Mouse (Mus musculus) ES-E14 (cell line): Measurements from ENCODE around the gene Myct1.

Experiments
- CHD2 ChIP-seq: IDR thresholded peaks from 2 replicates; pipeline ENCODE4 v1.6.1; 2014; ENCODE audit warnings: mild to moderate bottlenecking, low read depth, low read length, inconsistent platforms
- MAFK ChIP-seq: IDR thresholded peaks from 2 replicates; pipeline ENCODE4 v1.6.1; 2014; ENCODE audit warnings: mild to moderate bottlenecking, low read depth, low read length, inconsistent platforms; ENCODE audit not compliant: insufficient read depth
- ZC3H11A ChIP-seq: IDR thresholded peaks from 2 replicates; pipeline ENCODE4 v1.6.1; 2012; ENCODE audit warnings: low read depth, mild to moderate bottlenecking, inconsistent platforms, low read length, borderline replicate concordance
- ZNF384 ChIP-seq: IDR thresholded peaks from 2 replicates; pipeline ENCODE4 v1.6.1; 2012; ENCODE audit warnings: low read depth, low read length, inconsistent platforms

DNA sequence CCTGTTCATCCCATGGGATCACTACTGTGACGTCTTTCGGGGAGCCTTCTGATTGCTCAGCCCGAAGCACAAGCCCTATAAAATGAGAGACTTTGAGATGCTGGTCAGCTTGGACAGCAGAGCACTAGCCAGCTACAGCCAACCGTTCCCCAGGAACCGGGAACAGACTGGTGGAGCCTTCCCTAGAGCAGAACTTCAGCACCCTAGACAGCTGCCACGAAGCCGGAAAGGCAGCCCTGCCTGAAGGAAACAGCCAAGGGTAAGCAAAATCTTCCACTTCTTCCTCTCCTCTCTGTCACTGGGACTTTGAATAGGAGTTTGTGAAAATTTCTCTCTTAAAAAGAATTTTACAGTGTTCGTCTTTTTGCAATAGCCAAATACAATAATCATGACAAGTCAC lies 45.5 kb downstream of the Myct1 start, which contains the start of gene Vip:
- TF ChIP-seq ZC3H11A (no peak), CHD2 (no peak), MAFK (no peak), ZNF384 (no peak)
